In the genomic region with DNA sequence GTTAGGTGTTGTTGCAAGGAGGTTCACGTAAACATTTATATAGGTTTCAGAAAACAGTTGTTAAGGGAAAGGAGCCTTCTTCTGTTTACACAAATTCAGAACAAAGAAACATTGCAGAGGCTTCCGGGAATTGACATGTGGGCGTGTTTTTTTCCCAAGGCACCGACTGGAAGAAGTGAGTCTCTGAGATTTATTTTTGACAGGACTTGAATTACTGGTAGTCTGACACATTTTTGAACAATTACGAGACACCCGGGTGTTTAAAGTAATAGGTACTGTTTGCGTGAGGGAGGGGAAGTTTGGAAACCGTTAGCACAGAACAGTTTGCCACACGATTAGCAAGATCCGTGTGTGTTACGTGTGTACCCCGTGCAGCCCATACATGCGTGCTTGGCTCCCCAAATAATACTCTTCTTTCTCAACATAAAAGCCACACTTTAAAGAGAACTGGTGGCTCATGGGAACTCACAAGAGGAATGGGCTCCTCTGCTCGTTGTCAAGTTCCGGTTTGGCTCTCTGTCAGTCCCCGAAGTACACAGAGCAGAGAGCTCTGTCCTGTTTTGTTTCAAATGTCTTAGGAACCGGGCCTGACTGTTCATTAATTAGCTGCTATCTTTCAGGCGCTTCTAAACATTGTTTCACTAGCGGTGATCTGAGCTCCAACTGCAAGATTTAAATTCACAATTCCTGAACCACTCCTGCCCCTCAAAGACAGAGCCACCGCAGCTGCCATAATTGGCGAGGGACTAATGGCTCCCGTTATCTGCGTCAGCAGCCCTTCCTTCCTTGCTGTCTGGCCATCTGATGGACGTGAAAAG, we compare ENCODE assay signal across 8 mouse cellular contexts.
DNase-seq lines count a peak whose midpoint lies in the region; ATAC-seq lines count a peak whose summit lies in the region.

No protein-coding gene starts in this region.

- H3K4me2 ChIP-seq in embryonic facial prominence, embryonic 13.5 days, result peak overlapping the region; percentile 27; the same call in 1 of the 2 replicates
- H3K4me2 ChIP-seq in intestine, embryonic 14.5 days (ENCODE audit: low read length), result peak overlapping the region; percentile 16
- H3K4me2 ChIP-seq in liver, embryonic 15.5 days, result peak overlapping the region; percentile 13; the same call in 1 of the 2 replicates
- peak overlapping the region; percentile 29 for H3K4me2 ChIP-seq in neural tube, embryonic 15.5 days

- H3K9me3 ChIP-seq in embryonic facial prominence, embryonic 13.5 days, result no peaks in the 10 kb centered on the region
- no peaks in the 10 kb centered on the region for H3K9me3 ChIP-seq in intestine, embryonic 14.5 days (ENCODE audit: control insufficient read depth, low read length)
- no peaks in the 10 kb centered on the region for H3K9me3 ChIP-seq in liver, embryonic 15.5 days (replicated peaks)
- H3K9me3 ChIP-seq in neural tube, embryonic 15.5 days (replicated peaks), result no peaks in the 10 kb centered on the region

- no peak overlapping the region for H3K9ac ChIP-seq in embryonic facial prominence, embryonic 13.5 days
- H3K9ac ChIP-seq in intestine, embryonic 14.5 days (ENCODE audit: low read length), result no peak overlapping the region
- H3K9ac ChIP-seq in liver, embryonic 15.5 days, result no peak overlapping the region
- no peak overlapping the region; the same call in 1 of the 2 replicates for H3K9ac ChIP-seq in neural tube, embryonic 15.5 days (replicated peaks)

- H3K27me3 ChIP-seq in embryonic facial prominence, embryonic 13.5 days, result no peaks in the 10 kb centered on the region
- no peaks in the 10 kb centered on the region for H3K27me3 ChIP-seq in intestine, embryonic 14.5 days (replicated peaks; ENCODE audit: control insufficient read depth, insufficient read depth, low read length)
- no peaks in the 10 kb centered on the region for H3K27me3 ChIP-seq in liver, embryonic 15.5 days
- no peaks in the 10 kb centered on the region for H3K27me3 ChIP-seq in neural tube, embryonic 15.5 days (replicated peaks)

- H3K4me3 ChIP-seq in embryonic facial prominence, embryonic 13.5 days, result no peak overlapping the region
- 0 out of 2 replicates have a peak overlapping the region, but pooled peaks have one; percentile 8 for H3K4me3 ChIP-seq in intestine, embryonic 14.5 days (ENCODE audit: low read depth, low read length)
- no peak overlapping the region for H3K4me3 ChIP-seq in liver, embryonic 15.5 days (replicated peaks)
- H3K4me3 ChIP-seq in neural tube, embryonic 15.5 days (replicated peaks), result no peak overlapping the region

- no peak for ATAC-seq in embryonic facial prominence, embryonic 13.5 days (ENCODE audit: insufficient number of reproducible peaks, insufficient read depth, low FRiP score, low TSS enrichment, low read depth)
- peak; percentile 59; the same call in 1 of the 2 replicates for ATAC-seq in intestine, embryonic 14.5 days (replicated peaks; ENCODE audit: low FRiP score, low TSS enrichment, low read depth)
- ATAC-seq in liver, embryonic 15.5 days (ENCODE audit: insufficient read depth), result no peak
- no peak for ATAC-seq in neural tube, embryonic 15.5 days (ENCODE audit: low FRiP score)

- H3K27ac ChIP-seq in embryonic facial prominence, embryonic 13.5 days, result peak overlapping the region; percentile 22; the same call in 1 of the 2 replicates
- peak overlapping the region; percentile 90 for H3K27ac ChIP-seq in intestine, embryonic 14.5 days (ENCODE audit: low read depth)
- H3K27ac ChIP-seq in liver, embryonic 15.5 days (replicated peaks), result 0 out of 2 replicates have a peak overlapping the region, but pooled peaks have one; percentile 9
- H3K27ac ChIP-seq in neural tube, embryonic 15.5 days (replicated peaks), result peak overlapping the region; percentile 67

- H3K36me3 ChIP-seq in embryonic facial prominence, embryonic 13.5 days, result no peaks in the 10 kb centered on the region
- H3K36me3 ChIP-seq in intestine, embryonic 14.5 days (ENCODE audit: control insufficient read depth, insufficient read depth, low read length), result no peaks in the 10 kb centered on the region
- H3K36me3 ChIP-seq in liver, embryonic 15.5 days (replicated peaks), result no peaks in the 10 kb centered on the region
- H3K36me3 ChIP-seq in neural tube, embryonic 15.5 days, result no peaks in the 10 kb centered on the region

- H3K4me1 ChIP-seq in embryonic facial prominence, embryonic 13.5 days, result peaks cover 18% of the 10 kb centered on the region; the same call in 1 of the 2 replicates
- H3K4me1 ChIP-seq in intestine, embryonic 14.5 days (replicated peaks; ENCODE audit: control insufficient read depth, insufficient read depth, low read length), result peaks cover 55% of the 10 kb centered on the region
- no peaks in the 10 kb centered on the region for H3K4me1 ChIP-seq in liver, embryonic 15.5 days (replicated peaks)
- H3K4me1 ChIP-seq in neural tube, embryonic 15.5 days, result peaks cover 35% of the 10 kb centered on the region

- DNase-seq in forelimb bud, embryonic 11.5 days (ENCODE audit: low read depth, low spot score), result peak; percentile 36
- peak; percentile 62 for DNase-seq in intestine, embryonic 14.5 days (ENCODE audit: low spot score)
- DNase-seq in layer of hippocampus, adult 8-10 months (ENCODE audit: low spot score in 2 of 2), result no peak
- DNase-seq in layer of hippocampus, postnatal 36 days, result no peak
- no peak for DNase-seq in spleen, postnatal 4 days (ENCODE audit: low spot score in 2 of 2)

- WGBS in embryonic facial prominence, embryonic 13.5 days, result 60% methylated on average over 24 of the region's 24 CpGs
- 17% methylated on average over 24 of the region's 24 CpGs for WGBS in intestine, embryonic 14.5 days
- 24% methylated on average over 24 of the region's 24 CpGs for WGBS in liver, embryonic 15.5 days (ENCODE audit: insufficient replicate concordance)
- WGBS in neural tube, embryonic 15.5 days, result 40% methylated on average over 24 of the region's 24 CpGs

Comparison
In these comparisons a context has a peak if more than half of its experiments do, and no peak if none do; other contexts are left out.
1. H3K27ac ChIP-seq: peak in every context shown above with its lines; median percentile 90 in intestine, embryonic 14.5 days; 67 in neural tube, embryonic 15.5 days; 22 in embryonic facial prominence, embryonic 13.5 days; 9 in liver, embryonic 15.5 days.
2. DNase-seq: peak in forelimb bud, embryonic 11.5 days (single experiment) and intestine, embryonic 14.5 days (single experiment); none in layer of hippocampus, adult 8-10 months (0 of 2), layer of hippocampus, postnatal 36 days (0 of 2) and spleen, postnatal 4 days (0 of 2).
3. Peak in every context shown above with its lines, with median percentiles within 50 percentile points of each other: H3K4me2 ChIP-seq.